Mouse (Mus musculus) heart, postnatal 0 days (tissue): ENCODE results near the gene Trip6.

ENCODE experiments used
- CTCF ChIP-seq: IDR thresholded peaks from 2 replicates; pipeline ENCODE4 v1.5.1; 2016; ENCODE audit warnings: antibody characterized with exemption, control low read depth, low read depth
- EP300 ChIP-seq: IDR thresholded peaks from 2 replicates; pipeline ENCODE4 v1.6.1; 2016; ENCODE audit warnings: antibody characterized with exemption, low read depth

GRCm38 (mm10) chr5:137338663-137339289 is 24.6 kb upstream of the Trip6 start:
- TF ChIP-seq CTCF: no peak
- TF ChIP-seq EP300: peak; percentile 84; the same call in 1 of the 2 replicates
